Mouse (Mus musculus) C2C12 (cell line): ENCODE data around the gene Tbce.

ENCODE experiments used
- MYOD1 ChIP-seq: IDR thresholded peaks from one replicate; pipeline ENCODE4 v1.6.1; 2011; ENCODE audit warnings: low read depth; ENCODE audit not compliant: control insufficient read depth, insufficient read length
- MYOG ChIP-seq: IDR thresholded peaks from one replicate; pipeline ENCODE4 v1.6.1; 2011; ENCODE audit not compliant: control insufficient read depth, insufficient read length; ENCODE audit errors: extremely low read depth

GRCm38 (mm10) chr13:14075326-14075725 is 35.9 kb upstream of the Tbce start:
- TF ChIP-seq MYOD1 (no peak), MYOG (no peak)
